Mouse (Mus musculus): ENCODE data around the gene Pnisr. TPM values are rescaled to one million over a fixed set of nuclear protein-coding genes. Genes with fewer than 3 reads are reported as not detected.

Pnisr gene
- 229 and 270 TPM in 2 replicates for polyA plus RNA-seq (2012; rRNA removed)

GRCm38 (mm10) chr4:21847481-21848286, at the start of gene Pnisr:
Pnisr (plus strand) TSS chr4:21847583.
- Histone ChIP-seq H3K4me3 (ENCODE audit: insufficient read depth, low read length) (peak within 1 kb of the TSS; percentile 52), H3K27ac (ENCODE audit: insufficient read depth, low read length) (peak within 1 kb of the TSS; percentile 94), H3K4me1 (ENCODE audit: control insufficient read depth, insufficient read depth, low read length) (peaks cover 4% of the 10 kb centered on the region)
- TF ChIP-seq CTCF (IDR thresholded peaks at IDR 0.05; ENCODE audit: extremely low read depth, insufficient read depth, low read length) (peak; percentile 83), POLR2A (IDR thresholded peaks at IDR 0.05; ENCODE audit: extremely low read depth, insufficient read depth, low read length) (peak; percentile 41; the same call in 1 of the 2 replicates)

DNA sequence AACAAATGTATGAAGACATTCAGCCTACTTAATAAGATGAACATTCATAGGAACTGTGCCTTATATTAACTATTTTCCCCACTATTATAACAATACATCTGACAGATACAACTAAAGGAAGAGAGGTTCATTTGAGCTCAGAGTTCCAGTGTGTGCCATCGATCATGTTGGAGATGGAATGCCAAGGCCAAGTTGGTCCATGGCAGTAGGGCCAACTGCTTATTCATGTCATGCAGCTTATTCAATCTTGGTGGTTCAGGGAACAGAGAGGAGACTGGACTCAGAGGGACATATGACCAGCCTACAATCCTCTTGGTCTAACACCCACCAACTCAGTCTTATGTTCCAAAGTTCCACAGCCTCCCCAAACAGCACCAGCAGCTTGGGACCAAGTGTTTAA, 46.4 kb upstream of the Pnisr start:
- Histone ChIP-seq H3K4me3 (ENCODE audit: insufficient read depth, low read length) (no peak overlapping the region), H3K4me1 (ENCODE audit: control insufficient read depth, insufficient read depth, low read length) (no peaks in the 10 kb centered on the region), H3K27ac (ENCODE audit: insufficient read depth, low read length) (no peak overlapping the region)
- TF ChIP-seq POLR2A (IDR thresholded peaks at IDR 0.05; ENCODE audit: extremely low read depth, insufficient read depth, low read length), result no peak

DNA sequence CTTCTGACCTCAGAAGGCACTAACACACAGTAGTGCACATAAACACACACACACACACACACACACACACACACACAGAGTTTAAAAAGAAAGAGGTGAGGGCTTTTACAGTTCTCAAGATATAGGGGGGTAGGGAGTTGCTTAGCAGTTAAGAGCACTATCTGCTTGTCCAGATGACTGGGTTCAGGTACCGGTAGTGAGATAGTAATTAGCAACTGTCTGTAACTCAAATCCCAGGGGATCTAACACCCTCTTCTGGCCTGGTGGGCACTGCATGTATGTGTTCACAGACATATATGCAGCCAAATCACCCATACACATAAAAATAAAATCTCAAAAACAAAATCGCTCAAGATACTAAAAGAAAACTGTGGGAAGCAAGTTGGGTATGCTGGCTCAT, 45.8 kb upstream of the Pnisr start:
- Histone ChIP-seq H3K4me1 (ENCODE audit: control insufficient read depth, insufficient read depth, low read length) (no peaks in the 10 kb centered on the region), H3K27ac (ENCODE audit: insufficient read depth, low read length) (no peak overlapping the region), H3K4me3 (ENCODE audit: insufficient read depth, low read length) (no peak overlapping the region)
- TF ChIP-seq CTCF (IDR thresholded peaks at IDR 0.05; ENCODE audit: extremely low read depth, insufficient read depth, low read length), result no peak
- TF ChIP-seq POLR2A (IDR thresholded peaks at IDR 0.05; ENCODE audit: extremely low read depth, insufficient read depth, low read length), result no peak

DNA sequence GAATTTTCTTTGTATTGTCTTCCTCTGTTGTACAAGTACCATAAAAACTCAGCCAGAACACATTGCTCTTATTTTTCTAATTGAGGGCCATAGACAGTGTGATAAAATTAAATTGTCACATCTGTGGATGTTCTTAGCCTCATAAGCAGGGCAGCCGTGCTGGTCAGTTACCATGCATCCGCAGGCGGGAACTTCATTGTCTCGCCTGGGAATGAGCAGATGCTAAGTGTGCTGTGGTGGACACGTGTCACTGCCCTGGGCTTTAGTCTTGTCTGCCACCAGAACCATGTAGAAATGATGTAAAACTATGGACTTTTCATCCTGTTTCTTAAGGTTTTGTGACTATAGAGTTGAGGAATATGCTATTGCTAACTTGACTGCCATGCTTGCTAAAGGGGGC, 40.2 kb upstream of the Pnisr start:
- H3K27ac ChIP-seq (ENCODE audit: insufficient read depth, low read length), result no peak overlapping the region
- no peaks in the 10 kb centered on the region for H3K4me1 ChIP-seq (ENCODE audit: control insufficient read depth, insufficient read depth, low read length)
- no peak for TF ChIP-seq CTCF (IDR thresholded peaks at IDR 0.05; ENCODE audit: extremely low read depth, insufficient read depth, low read length)
- no peak for TF ChIP-seq POLR2A (IDR thresholded peaks at IDR 0.05; ENCODE audit: extremely low read depth, insufficient read depth, low read length)
- no peak overlapping the region for H3K4me3 ChIP-seq (ENCODE audit: insufficient read depth, low read length)

- TF ChIP-seq CTCF (IDR thresholded peaks at IDR 0.05; ENCODE audit: extremely low read depth, insufficient read depth, low read length) (no peak), POLR2A (IDR thresholded peaks at IDR 0.05; ENCODE audit: extremely low read depth, insufficient read depth, low read length) (no peak)
- Histone ChIP-seq H3K4me1 (ENCODE audit: control insufficient read depth, insufficient read depth, low read length) (no peaks in the 10 kb centered on the region), H3K4me3 (ENCODE audit: insufficient read depth, low read length) (no peak overlapping the region), H3K27ac (ENCODE audit: insufficient read depth, low read length) (no peak overlapping the region)
These were observed 36.8 kb upstream of the Pnisr start for GRCm38 (mm10) chr4:21810608-21811007.

- TF ChIP-seq POLR2A (IDR thresholded peaks at IDR 0.05; ENCODE audit: extremely low read depth, insufficient read depth, low read length), result no peak
- TF ChIP-seq CTCF (IDR thresholded peaks at IDR 0.05; ENCODE audit: extremely low read depth, insufficient read depth, low read length), result no peak
- Histone ChIP-seq H3K4me1 (ENCODE audit: control insufficient read depth, insufficient read depth, low read length) (no peaks in the 10 kb centered on the region), H3K27ac (ENCODE audit: insufficient read depth, low read length) (no peak overlapping the region), H3K4me3 (ENCODE audit: insufficient read depth, low read length) (no peak overlapping the region)
These were observed 34.7 kb upstream of the Pnisr start for GRCm38 (mm10) chr4:21812635-21813034.

DNA sequence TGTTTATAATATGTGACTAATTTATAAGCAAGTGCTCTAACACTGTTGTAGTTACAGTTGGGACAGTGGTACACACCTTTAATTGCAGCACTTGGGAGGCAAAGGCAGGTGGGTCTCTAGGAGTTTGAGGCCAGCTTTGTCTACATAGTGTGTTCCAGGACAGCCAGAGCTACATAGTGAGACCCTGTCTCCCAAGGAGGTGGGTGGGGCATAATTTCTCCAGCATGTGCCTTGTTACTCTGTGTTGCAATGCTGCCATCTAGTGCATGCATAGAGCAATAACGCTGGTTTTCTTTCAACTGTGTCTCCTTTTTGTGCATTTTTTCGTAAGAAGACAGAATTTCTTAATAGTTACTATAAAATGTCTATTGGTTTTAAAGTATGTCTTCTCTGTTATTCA, 33.4 kb upstream of the Pnisr start:
- no peak overlapping the region for H3K4me3 ChIP-seq (ENCODE audit: insufficient read depth, low read length)

GRCm38 (mm10) chr4:21826616-21827015, 20.8 kb upstream of the Pnisr start:
- H3K4me1 ChIP-seq (ENCODE audit: control insufficient read depth, insufficient read depth, low read length), result no peaks in the 10 kb centered on the region
- TF ChIP-seq POLR2A (IDR thresholded peaks at IDR 0.05; ENCODE audit: extremely low read depth, insufficient read depth, low read length) (no peak), CTCF (IDR thresholded peaks at IDR 0.05; ENCODE audit: extremely low read depth, insufficient read depth, low read length) (no peak)
- H3K4me3 ChIP-seq (ENCODE audit: insufficient read depth, low read length), result no peak overlapping the region
- H3K27ac ChIP-seq (ENCODE audit: insufficient read depth, low read length), result no peak overlapping the region

More for the DNA sequence above, 33.4 kb upstream of the Pnisr start:
- H3K4me1 ChIP-seq (ENCODE audit: control insufficient read depth, insufficient read depth, low read length), result no peaks in the 10 kb centered on the region
- H3K27ac ChIP-seq (ENCODE audit: insufficient read depth, low read length), result no peak overlapping the region
- TF ChIP-seq CTCF (IDR thresholded peaks at IDR 0.05; ENCODE audit: extremely low read depth, insufficient read depth, low read length), result peak; percentile 81
- no peak for TF ChIP-seq POLR2A (IDR thresholded peaks at IDR 0.05; ENCODE audit: extremely low read depth, insufficient read depth, low read length)

- no peak for TF ChIP-seq CTCF (IDR thresholded peaks at IDR 0.05; ENCODE audit: extremely low read depth, insufficient read depth, low read length)
- H3K27ac ChIP-seq (ENCODE audit: insufficient read depth, low read length), result no peak overlapping the region
- no peaks in the 10 kb centered on the region for H3K4me1 ChIP-seq (ENCODE audit: control insufficient read depth, insufficient read depth, low read length)
These were observed 14.5 kb upstream of the Pnisr start for GRCm38 (mm10) chr4:21832844-21833243.

GRCm38 (mm10) chr4:21848287-21848630, 876 bp downstream of the Pnisr start:
- Histone ChIP-seq H3K4me1 (ENCODE audit: control insufficient read depth, insufficient read depth, low read length) (peaks cover 4% of the 10 kb centered on the region), H3K27ac (ENCODE audit: insufficient read depth, low read length) (peak overlapping the region; percentile 94), H3K4me3 (ENCODE audit: insufficient read depth, low read length) (peak overlapping the region; percentile 52)
- peak; percentile 51; the same call in 1 of the 2 replicates for TF ChIP-seq POLR2A (IDR thresholded peaks at IDR 0.05; ENCODE audit: extremely low read depth, insufficient read depth, low read length)
- no peak for TF ChIP-seq CTCF (IDR thresholded peaks at IDR 0.05; ENCODE audit: extremely low read depth, insufficient read depth, low read length)

More at GRCm38 (mm10) chr4:21832844-21833243, 14.5 kb upstream of the Pnisr start:
- no peak overlapping the region for H3K4me3 ChIP-seq (ENCODE audit: insufficient read depth, low read length)

Measured in cortical plate, adult 2 months (tissue).